Mouse (Mus musculus) C2C12 (cell line): ENCODE results near the gene Vwa3a.

ENCODE experiments used
- CEBPB ChIP-seq: IDR thresholded peaks from one replicate; pipeline ENCODE4 v1.6.1; 2011; ENCODE audit warnings: low read depth, mild to moderate bottlenecking, control low read depth, moderate library complexity
- CTCF ChIP-seq: IDR thresholded peaks from one replicate; pipeline ENCODE4 v1.5.1; 2011; ENCODE audit not compliant: control insufficient read depth, insufficient read depth, insufficient read length
- FOSL1 ChIP-seq: IDR thresholded peaks from one replicate; pipeline ENCODE4 v1.8.0; 2011; ENCODE audit warnings: mild to moderate bottlenecking, low read length; ENCODE audit not compliant: poor library complexity, insufficient read depth, severe bottlenecking
- MAX ChIP-seq: IDR thresholded peaks from one replicate; pipeline ENCODE4 v1.6.1; 2011; ENCODE audit warnings: mild to moderate bottlenecking, control low read depth
- MYOD1 ChIP-seq: IDR thresholded peaks from one replicate; pipeline ENCODE4 v1.6.1; 2011; ENCODE audit warnings: low read depth; ENCODE audit not compliant: control insufficient read depth, insufficient read length
- MYOG ChIP-seq: IDR thresholded peaks from one replicate; pipeline ENCODE4 v1.6.1; 2011; ENCODE audit not compliant: control insufficient read depth, insufficient read length; ENCODE audit errors: extremely low read depth
- USF1 ChIP-seq: IDR thresholded peaks from one replicate; pipeline ENCODE4 v1.6.1; 2011; ENCODE audit warnings: low read depth, mild to moderate bottlenecking, control low read depth, moderate library complexity

DNA sequence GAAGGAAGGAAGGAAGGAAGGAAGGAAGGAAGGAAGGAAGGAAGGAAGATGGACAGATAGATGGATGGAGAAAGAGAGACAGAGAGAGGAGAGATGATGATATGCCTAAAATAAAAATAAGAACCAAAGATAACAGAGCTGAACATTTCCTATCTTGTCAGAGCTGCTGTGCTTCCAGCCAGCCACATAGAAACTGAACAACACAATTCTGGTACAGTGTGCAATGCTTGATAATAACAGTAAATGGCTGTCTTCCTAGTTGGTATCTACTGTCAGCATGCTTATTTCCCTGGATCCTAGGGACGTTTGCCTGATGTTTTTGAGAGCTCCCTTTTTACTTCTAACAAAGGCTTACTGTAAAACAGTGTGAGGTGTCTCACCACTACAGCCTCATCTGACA is 32.3 kb downstream of the Vwa3a start:
- TF ChIP-seq CTCF (no peak), MAX (no peak), USF1 (no peak), MYOD1 (no peak), FOSL1 (no peak), MYOG (no peak), CEBPB (no peak)
